Mouse (Mus musculus) adrenal gland, postnatal 25 days (tissue): ENCODE results near the gene Icos. TPM values are rescaled to one million over a fixed set of nuclear protein-coding genes. Genes with fewer than 3 reads are reported as not detected.

Experiments used
- DNase-seq: peaks from one replicate; pipeline ENCODE4 v3.0.0; 2021; ENCODE audit warnings: mixed read lengths
- total RNA-seq: library from RNA; stranded (reverse); gene quantifications from 2 replicates; pipeline ENCODE4 v1.2.3, GENCODE M21; 2021

Icos gene
- total RNA-seq, 1 experiment from 2014 or later: not detected

DNA sequence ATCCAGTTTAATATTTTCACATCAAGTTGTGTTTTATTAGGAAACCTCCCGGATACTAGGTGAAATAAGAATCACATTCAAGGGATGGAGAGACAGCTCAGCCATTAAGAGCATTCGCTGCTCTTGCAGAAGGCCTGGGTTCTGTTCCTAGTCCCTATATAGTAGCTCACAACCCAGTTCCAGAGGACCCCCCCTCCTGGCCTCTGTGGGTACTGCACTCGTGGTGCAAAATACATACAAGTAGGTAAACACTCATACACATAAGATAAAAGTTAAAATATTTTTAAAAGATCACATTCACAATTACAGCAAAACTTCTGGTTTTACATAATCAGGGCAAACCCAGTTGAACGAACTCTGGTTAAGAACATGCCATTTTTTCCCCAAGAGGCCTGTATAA, 15.6 kb upstream of the Icos start:
- DNase-seq: no peak

DNA sequence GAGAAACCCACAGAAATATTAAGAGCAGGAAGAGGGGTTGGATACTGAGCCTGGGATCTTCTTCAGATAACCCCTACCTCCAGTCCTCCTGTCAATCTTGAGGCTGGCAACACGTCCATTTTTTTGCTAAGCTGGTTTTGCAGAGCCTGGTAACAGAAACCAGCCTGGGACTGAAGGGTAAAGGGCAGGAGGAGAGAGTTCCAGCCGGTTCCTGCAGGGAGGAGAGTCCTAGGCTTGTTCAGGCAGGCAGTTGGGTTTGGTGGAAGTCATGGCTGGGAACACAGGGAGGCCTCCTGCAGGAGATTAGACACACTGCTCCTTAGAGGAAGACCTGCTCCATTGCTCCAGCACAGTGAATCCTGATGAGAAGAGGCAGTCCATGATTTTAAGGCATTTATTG, 10.2 kb upstream of the Icos start:
- no peak for DNase-seq

DNA sequence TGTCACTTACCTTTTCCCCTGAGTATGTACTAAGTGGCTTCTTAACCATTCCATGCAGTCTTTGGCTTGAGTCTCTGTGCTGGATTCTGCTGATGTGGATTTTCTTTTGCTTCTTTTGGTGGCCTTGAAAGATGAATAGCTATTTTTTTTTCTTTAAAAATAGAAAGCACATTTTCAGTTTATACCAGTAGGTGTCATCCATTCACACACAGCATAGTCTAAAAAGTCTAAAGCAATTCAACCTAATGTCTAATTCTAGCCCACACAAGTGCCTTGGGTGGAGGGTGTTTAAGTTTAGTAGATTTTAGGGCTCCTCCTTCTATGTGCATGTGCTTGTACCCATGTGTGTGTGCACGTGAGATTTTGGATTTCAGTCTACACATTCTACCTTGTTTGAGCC, 6.9 kb upstream of the Icos start:
- DNase-seq: no peak

DNA sequence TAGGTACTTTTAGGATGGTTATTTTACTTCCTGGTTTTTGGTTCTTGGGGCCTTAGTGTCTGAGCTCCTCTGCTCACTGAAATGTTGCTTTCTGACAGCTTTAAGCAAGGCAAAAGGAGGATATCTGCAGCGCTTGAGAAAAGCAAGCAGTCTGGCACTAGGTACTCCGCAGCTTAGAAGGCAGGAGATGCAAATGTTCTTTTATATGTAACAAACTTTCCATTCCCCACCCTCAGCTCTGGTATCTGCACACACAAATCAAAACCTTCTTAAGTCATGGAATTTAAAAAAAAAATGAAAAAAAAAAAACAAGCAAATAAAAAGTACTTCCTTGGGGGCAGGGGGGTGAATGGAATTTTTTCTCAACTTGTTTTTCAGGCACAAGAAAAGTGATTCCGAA, 3.5 kb upstream of the Icos start:
- DNase-seq: no peak

DNA sequence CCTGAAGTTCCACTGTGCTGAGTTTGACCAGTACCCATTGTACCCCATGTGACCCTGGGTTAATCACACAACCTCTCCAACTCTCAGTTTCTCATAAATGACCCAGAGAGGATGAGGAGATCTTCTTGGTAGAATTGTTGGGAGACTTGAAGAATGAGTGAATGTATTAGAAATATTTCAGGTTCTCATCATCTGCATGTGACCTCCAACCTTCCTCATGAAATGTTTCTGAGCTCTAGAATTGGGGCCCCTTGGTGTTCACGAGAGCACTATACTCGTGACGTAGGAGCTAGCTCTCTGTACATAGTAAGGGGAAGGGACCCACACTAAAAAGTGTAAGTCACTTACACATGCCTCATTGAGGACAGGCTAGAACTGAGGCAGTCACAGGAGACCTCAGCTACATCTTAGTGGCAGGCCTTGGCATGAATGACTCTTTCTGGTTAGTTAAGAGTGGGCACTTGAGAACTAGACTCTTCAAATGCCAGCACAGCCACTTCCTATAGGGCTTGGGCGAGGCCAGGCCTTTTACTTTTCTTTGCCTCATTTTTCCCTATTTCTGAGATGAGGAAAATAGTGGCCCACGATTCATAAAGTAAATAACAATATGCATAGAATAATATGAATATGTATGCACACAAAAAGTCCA, 2.0 kb upstream of the Icos start:
- no peak for DNase-seq

DNA sequence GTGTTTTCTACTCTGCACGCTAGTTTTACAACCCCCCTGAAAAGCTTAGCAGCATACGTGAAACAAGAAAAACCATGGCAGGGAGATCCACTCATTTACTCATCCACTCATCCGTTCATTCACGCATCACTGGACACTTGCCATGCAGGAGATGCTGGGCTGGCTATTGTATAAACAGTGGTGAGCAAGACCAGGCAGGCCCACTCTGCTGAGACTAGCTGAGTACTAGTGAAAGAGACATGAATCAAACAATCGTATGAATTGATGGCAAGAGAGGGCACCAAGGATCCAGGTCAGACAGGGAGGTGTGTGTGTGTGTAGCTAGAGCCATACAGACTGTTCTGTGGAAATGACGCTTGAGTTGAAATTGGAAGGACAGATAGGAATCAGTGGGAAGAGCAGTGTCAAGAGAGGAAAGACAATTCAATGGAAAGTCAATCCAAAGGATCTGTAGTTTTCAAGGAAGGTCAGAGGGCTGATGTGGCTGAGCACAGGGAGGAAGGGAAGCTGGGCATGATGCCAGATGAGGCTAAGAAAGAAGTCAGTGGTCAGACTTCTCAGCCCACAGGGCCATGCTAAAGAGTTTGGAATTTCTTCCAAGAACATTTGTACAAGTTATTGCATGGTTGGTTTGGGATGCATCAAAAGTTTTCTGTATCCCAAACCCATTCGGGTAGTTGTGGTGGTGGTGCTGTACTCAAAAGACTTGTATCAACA, 1.6 kb downstream of the Icos start:
- DNase-seq: no peak

DNA sequence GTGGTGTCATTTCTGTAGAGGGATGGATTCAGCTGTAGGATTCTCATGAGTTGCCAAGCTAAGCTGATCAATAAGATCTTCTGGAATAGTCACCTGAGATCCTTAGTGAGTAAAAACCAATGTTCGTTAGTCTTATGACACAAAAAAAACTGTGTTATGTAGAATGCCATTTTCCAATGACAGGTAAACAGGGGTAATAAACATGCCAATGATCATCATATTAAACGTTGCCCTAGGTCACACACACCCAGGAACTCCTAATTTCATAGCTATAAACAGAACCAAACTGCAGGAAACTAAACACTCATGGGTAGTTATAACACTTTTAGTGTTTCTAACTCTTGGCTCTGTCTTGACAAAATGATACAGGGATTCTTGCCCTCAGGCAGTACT, 2.1 kb downstream of the Icos start:
- DNase-seq: no peak

DNA sequence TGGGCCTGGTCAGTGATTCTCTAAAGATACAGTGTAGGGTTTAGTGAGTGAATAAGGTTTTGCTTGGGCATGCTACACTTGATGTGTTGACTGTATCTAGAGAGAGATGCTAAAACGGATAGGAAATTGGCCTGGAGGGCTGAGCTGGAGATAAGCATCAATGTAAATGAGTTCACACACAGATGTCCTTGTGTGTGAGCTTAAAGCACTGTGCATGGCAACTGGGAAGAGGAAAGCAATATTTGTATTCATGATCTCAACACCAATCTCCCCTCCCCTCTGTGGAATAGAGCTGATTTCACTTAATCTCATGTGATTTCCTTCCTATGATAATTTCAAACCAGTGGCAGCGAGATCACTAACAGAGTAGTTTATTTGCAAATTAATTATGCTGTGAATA, 7.3 kb downstream of the Icos start:
- no peak for DNase-seq

DNA sequence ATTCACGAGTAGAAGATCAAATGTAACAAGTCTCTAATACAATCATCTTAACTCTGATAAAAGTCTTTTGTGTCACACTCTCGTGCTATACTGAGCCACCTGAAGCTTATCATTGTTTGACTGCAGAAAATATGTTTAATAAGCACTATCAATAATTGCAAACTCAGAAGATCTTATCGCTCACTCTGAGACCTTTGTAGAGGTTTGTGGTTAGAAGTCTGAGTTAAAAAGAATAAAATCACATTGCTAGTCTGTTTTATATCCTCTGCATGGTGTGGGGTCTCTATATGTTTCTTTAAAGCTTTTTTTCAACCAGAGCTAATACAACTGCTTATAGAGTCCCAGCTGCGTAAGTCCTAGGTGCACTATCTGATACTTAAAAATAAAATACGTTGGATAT, 8.4 kb downstream of the Icos start:
- no peak for DNase-seq

DNA sequence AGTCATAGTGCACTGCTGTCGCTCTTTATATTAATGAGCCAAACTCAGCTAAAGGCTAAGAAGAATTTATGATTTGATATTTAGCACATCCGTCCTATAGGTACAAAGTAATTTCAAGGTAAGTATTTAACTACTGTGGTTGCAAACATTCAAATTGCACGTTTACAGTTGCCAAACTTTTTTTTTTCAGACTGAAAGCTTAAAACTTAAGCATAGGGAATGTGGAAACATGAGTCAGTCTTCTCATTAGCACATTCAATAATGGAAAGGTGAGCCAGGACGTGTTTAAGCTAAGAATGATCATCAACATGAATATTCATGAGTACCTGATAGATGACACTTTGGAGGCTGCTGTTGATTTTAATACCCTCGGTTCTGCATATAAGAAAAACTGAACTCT, 11.4 kb downstream of the Icos start:
- no peak for DNase-seq

DNA sequence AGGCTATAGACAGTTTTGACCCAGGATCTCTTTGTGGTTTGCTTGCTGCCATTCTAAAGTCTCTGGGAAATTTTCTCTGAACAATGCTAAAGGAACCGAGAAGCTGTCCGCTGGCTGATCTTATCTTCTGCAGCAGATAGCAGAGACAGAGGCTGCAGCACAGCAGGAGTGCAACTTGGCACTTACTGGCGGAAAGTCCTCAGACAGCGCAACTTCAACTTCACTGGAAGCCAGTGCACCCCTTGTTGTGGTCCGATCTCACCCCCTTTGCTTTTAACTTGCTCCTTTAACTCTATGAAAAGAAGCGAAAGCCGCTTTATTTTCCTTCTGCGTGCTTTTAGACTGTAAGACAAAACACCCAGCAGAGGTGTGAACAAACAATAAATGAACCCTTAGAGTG, 12.6 kb downstream of the Icos start:
- no peak for DNase-seq

DNA sequence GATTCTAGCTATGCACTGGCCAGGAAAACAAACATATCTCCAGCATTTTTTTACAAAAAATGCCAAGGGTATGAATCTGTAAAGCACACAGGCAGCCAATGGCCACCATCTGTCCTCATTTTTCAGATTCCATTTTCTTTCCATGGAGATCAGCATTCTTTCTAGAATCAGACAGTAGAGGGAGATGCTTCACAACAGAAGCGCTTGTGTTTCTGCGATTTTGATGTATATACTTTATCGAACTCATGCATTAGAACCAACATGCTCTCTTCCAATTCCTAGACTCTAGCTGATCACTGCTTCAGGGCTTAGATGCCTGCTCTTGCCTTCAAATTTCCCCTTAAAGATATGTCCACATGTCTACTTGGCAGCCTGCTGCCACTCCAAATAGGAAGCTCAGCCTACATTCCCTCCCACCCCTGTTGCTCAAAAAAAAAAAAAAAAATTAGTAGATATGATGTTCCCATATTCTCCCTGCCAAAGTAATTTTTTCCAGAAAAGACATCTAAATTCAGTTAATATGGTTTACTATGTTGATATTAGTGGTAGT, 20.4 kb downstream of the Icos start:
- no peak for DNase-seq

DNA sequence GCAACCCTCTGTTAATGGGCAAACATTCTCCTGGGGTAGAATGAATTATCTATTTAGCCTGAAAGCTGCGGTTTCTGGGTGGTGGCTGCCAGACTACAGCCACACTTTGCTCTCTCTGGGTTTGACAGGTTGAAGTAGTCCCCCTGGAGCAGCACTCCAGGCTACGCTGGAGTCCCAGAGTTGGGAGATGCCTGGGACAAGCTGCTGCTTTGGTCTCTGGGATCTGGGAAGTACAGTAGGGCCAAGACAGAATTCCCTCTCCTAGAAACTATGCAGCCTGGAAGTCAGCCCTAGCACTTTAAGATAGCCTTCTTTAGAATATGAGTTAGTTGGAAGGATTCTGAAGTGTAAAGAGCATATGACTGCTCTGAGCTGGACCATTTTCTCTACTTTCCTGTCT, 21.0 kb downstream of the Icos start:
- DNase-seq: no peak

DNA sequence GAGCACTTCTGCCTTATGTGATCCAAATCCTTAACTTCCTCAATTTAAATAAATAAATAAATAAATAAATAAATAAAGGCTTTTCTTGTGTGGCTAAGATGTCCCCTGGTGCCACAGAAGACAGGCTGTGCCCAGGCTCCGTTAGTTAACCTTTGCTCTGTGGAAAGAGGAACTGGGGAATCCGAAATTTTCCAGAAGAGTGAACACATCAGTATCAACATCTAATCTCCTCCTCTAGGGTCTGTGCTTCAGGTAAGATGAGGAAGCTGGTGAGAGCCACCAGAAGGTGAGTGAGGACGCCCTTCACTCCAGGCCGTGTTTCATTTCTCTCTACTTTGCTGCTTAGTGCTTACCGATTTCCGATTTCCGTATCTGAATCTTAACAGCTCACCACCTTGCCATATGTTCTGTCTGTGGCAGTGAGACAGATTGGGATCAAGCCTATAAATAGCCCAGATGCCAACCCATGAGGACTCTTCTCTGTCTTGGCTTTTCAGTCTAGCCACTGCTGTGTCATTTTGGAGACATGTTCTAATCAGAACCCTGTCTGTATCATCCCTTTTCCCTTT, 24.1 kb downstream of the Icos start:
- DNase-seq: no peak

DNA sequence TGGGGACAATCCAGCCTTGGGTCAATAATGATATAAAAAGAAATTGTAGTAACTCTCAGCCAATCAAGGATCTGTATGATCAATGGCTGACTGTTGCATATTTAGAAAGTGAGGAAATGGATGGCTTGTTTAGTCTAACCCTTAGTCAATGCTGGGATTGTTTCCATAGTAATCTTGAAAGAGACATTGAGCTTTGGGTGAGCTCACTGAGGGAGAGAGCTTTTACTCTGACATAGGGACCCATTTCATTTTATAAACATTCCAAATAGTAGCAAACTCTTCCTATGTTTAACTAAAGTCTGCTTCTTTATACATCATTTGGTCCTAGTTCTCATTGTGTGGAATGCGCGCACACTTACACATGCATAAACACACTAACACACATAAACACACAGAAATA, 28.5 kb downstream of the Icos start:
- DNase-seq: no peak

DNA sequence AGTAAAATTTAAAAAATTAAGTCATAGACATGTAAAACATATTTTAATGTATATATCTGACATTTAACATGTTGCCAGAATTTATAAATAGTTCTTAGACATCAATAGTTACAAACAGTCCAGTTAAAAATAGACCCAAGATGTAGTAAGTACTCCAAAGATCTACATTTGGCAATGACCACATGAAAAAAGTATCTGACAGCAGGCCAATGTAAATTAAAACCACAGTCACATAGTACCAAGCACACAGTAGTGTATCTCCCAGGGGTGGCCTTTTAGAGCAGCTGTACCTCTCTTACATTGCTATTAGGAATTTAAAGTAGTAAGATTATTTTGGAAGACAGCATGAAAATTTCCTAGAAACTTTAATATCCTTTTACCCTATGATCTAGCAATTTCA, 29.8 kb downstream of the Icos start:
- DNase-seq: no peak

DNA sequence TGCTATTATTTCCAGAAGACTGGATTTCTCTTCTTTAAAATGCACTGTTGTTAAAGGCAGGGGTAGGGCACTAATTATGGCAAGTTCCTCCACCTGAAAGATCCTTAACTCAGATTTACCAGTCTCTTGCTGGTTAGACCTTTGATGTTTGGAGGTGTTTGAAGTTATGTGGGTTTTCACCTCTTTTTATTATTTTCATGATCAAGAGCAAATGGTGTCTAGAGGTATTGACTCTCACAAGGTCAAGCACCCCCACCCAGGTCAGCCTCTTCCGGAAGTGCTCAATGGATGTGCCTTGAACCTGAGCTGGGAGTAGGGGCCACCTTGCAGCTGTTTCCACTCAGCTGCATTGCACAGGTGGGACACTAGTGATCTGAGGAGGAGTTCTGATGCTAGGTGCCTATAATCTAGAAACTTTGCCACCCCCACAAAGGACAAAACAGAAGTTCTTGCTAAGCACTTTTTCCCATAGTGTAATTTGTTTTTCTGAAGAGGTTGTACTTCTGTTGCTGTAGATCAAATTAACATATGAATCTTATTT, 38.9 kb downstream of the Icos start:
- DNase-seq: no peak

DNA sequence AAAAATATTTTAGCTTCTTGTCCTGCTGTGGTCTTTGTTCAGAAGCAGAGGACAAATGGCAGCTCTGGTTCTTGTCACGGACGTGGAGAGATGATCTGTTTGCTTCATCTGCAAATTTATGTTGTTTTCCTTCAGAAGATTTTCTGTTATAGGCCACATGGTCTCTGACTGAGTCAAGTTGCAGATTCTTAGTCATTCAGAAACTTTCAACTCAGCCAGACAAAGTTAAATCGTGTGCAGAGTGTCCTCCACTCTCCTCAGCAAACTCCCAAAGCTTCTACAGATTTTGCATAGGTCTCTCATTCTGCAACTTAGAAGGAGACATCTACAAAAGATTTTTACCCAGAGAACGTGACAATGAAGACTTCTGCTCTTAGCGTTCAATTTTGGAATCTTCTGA, 49.0 kb downstream of the Icos start:
- no peak for DNase-seq

DNA sequence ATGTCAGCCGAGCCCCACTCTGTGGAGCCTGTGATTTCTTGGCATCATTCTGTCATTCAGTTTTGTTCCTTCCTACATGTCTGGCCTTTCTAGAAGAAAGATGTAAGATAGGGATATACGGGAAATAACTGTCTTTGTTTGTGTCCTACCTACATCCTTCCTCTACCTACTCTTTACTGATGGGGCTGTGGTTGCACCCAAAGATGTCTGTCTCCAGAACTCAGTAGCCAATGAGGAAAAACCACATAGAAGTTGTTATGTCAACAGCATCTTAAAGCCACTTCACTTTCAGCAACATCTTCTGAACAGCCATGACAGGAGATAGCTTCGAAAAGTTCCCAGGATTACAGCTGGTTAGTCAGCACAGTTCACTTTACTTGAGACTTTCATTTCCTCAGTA, 49.8 kb downstream of the Icos start:
- no peak for DNase-seq

DNA sequence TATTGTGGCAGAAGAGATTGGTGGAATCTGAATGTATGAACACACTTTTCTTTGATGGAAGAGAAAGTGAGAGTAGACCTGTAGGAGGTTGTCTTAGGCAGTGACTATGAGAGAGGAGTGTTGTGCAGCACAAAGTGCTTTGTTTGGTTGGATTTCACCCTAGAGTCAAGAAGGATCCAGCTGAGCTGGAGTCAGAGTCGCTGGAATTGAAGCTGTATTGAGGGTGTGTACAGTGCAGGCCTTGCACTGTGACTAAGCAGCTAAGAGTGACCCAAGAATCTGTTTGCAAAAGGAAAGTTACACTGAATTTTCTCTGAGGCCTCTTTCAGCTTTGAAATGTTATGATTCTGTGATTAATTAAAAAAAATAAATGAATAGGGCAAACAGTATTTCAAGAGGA, 52.2 kb downstream of the Icos start:
- DNase-seq: no peak

DNA sequence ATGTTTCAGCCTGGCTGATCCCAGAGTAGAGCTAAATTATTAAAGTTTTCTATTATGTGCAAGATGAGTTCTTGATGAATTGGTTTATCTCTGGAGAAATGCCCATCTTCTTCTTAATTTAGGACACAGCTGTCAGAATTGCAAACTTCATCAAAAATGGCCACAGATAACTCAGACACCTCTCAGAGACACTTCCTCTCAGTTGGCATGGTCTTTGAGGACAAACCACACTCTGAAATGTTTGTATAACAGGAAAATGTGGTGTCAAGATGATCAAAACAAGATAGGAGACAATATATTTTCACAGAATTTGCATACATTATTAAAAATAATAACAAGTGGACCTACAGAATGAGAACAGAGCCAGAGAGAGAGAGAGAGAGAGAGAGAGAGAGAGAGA, 52.8 kb downstream of the Icos start:
- DNase-seq: no peak

DNA sequence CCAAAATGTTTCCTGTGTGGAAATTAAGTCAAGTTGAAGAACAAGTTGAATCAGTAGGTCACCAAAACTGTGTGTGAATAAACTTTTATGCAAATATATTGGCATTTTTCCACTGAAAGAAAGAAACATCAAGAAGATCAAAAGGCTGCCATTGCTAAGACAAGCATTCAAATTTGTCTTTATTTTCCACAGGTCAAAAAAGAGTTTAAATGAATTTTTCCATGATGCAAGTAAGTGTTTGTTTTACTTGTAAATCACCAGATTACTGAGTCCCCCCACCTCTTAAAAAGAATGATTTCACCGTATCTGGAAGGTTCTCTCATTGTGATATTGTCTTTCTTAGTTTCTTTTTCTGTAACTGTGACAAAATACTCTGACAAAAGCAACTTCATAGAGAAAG, 57.5 kb downstream of the Icos start:
- DNase-seq: no peak

DNA sequence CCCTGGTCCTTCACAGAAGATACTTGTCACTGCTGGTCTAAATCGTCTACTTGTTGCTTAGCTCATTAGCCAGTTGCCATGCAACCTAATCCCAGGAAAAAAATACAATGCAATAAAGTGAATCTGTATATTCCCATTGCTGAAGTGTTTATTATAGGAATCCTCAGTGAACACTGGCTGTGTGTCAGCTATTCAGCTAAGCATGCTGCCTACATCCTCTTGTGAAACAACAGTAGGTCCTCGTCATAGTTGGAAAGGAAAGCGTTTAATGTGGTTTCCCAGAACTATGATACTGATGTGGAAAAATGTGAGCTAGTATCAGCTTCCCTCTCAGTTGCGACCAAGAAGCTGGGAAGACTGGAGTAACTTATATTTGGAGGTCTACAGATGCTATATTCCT, 60.5 kb downstream of the Icos start:
- DNase-seq: no peak

DNA sequence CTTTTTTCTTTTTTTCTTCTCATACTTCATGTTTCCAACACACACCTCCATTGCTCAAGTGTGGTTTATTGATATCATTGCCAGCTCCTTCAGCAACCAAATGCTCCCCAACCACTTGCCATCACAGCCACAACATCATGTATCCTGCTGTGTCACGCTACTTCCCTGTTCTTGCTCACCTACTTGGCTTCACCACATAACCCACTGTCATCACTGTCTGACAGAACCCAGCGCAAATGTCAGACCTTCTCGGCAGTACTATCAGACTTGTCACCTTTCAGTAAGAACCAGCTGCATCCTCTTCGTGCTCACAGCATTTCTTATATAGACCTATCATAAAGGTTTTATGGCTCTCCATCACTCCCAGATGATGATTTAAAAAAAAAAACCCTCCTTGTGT, 61.6 kb downstream of the Icos start:
- no peak for DNase-seq
